Comparison of ENCODE assay signal across 17 mouse cellular contexts in genomic region chr6:90431487-90431886, GRCm38 (mm10). TPM values are rescaled to one million over a fixed set of nuclear protein-coding genes. Genes with fewer than 3 reads are reported as not detected.
DNase-seq lines count a peak whose midpoint lies in the region; ATAC-seq and TF ChIP-seq lines count a peak whose summit lies in the region.
"Had no signal": no experiment of that assay in that cellular context is flagged by ENCODE, and none has a peak within 500 bp of the region (broad histone marks: within the 10 kb centered on the region; RNA-seq: fewer than 3 reads in every experiment).

No protein-coding gene starts in this region.

- 61% methylated on average over 2 of the region's 2 CpGs for WGBS in heart, adult 2 months

- no peak for TF ChIP-seq EP300 in heart, adult 2 months (IDR thresholded peaks at IDR 0.05; ENCODE audit: insufficient read depth, low read depth, low read length)

- H3K27me3 ChIP-seq in heart, adult 2 months (ENCODE audit: control insufficient read depth, insufficient read depth, low read length) = no peaks in the 10 kb centered on the region

- no peak for ATAC-seq in granulocyte monocyte progenitor cell, adult 5-6 weeks (replicated peaks; ENCODE audit: poor library complexity, severe bottlenecking)
- ATAC-seq: intestine, embryonic 15.5 days had no signal

- intact Hi-C loops in heart, adult 2 months (cut with DNase I) = loop anchor here (10.0 kb wide), 1 partner anchor 143 kb away; no protein-coding TSS in a partner anchor
- intact Hi-C loops in left cerebral cortex, postnatal 10 days (cut with DNase I) = no loop called here

- no peak overlapping the region for H3K9ac ChIP-seq in heart, adult 2 months (ENCODE audit: low read depth, low read length)
- H3K9ac ChIP-seq: intestine, embryonic 15.5 days had no signal

- TF ChIP-seq POLR2A in heart, adult 2 months (IDR thresholded peaks at IDR 0.05; ENCODE audit: insufficient read depth, low read depth, low read length) = no peak

- H3K79me2 ChIP-seq in heart, adult 2 months (replicated peaks; ENCODE audit: control insufficient read depth, insufficient read depth, low read length) = no peaks in the 10 kb centered on the region

- peak; percentile 34 to 36 for DNase-seq in heart, adult 2 months
- DNase-seq in heart, adult 8-10 months (ENCODE audit: low spot score) = no peak
- peak; percentile 27 for DNase-seq in NIH3T3 (ENCODE audit: low read depth)
- peak; percentile 48 to 74 for DNase-seq in frontal cortex, postnatal 36 days (ENCODE audit: low spot score in 2 of 2)
- DNase-seq in left cerebral cortex, postnatal 10 days (ENCODE audit: extremely low spot score in 1 of 2, low spot score in 2 of 2) = peak; percentile 66 to 69
- no peak for DNase-seq in urinary bladder, adult 18-20 months (ENCODE audit: low spot score in 2 of 2)
- no peak for DNase-seq in urinary bladder, postnatal 4 days (ENCODE audit: low spot score in 2 of 2)
- DNase-seq: adrenal gland, adult 8-10 months; cerebellum, adult 18-20 months; kidney, postnatal 25 days; thymus, postnatal 25 days had no signal

- H3K36me3 ChIP-seq in heart, adult 2 months (ENCODE audit: control insufficient read depth, insufficient read depth, low read length) = no peaks in the 10 kb centered on the region
- H3K36me3 ChIP-seq: embryonic facial prominence, embryonic 10.5 days; forebrain, embryonic 10.5 days; intestine, embryonic 15.5 days had no signal

- H3K27ac ChIP-seq in heart, adult 2 months = no peak overlapping the region
- H3K27ac ChIP-seq: embryonic facial prominence, embryonic 10.5 days; forebrain, embryonic 10.5 days; intestine, embryonic 15.5 days had no signal

- peaks cover 1% of the 10 kb centered on the region; the same call in 1 of the 2 replicates for H3K4me1 ChIP-seq in heart, adult 2 months (ENCODE audit: control insufficient read depth, insufficient read depth, low read length)

- TF ChIP-seq CTCF in heart, adult 2 months (IDR thresholded peaks at IDR 0.05) = no peak

- H3K4me3 ChIP-seq in heart, adult 2 months = no peak overlapping the region
- H3K4me3 ChIP-seq: embryonic facial prominence, embryonic 10.5 days; forebrain, embryonic 10.5 days; intestine, embryonic 15.5 days; megakaryocyte, embryonic 14.5 days; myocyte had no signal

RNA-seq across cellular contexts. Expression of gene Cfap100, which starts 2.9 kb away (rescaled TPM):
- total RNA-seq in heart, adult 2 months (2021) = under 1 TPM; 0.16 to 0.18 TPM
- polyA plus RNA-seq in heart, adult 2 months (2012; rRNA removed) = 0.44 and 0.80 TPM in 2 replicates
- under 1 TPM in 2 of 4 experiments, not detected in 2; 0.22 to 0.90 TPM for total RNA-seq in heart, adult 8-10 months (2022)
- 1 to 10 TPM; 4.9 to 6.5 TPM for total RNA-seq in left cerebral cortex, postnatal 10 days (2021)
- total RNA-seq in granulocyte monocyte progenitor cell, adult 5-6 weeks (2014; fragmentation: Nextera tagmentation) = not detected in 2 replicates
- total RNA-seq in granulocyte monocyte progenitor cell, adult 5-6 weeks (2017) = not detected in 2 replicates

RNA-seq across cellular contexts. Expression of gene Klf15, which starts 30.9 kb away (rescaled TPM):
- total RNA-seq in heart, adult 2 months (2021) = 10 to 100 TPM; 64.7 to 67.4 TPM
- 54.7 and 60.2 TPM in 2 replicates for polyA plus RNA-seq in heart, adult 2 months (2012; rRNA removed)
- 10 to 100 TPM; 55.7 to 79.2 (median 65.3) TPM for total RNA-seq in heart, adult 8-10 months (2022)
- 10 to 100 TPM; 12.9 to 22.0 TPM for total RNA-seq in left cerebral cortex, postnatal 10 days (2021)
- not detected in 2 replicates for total RNA-seq in granulocyte monocyte progenitor cell, adult 5-6 weeks (2014; fragmentation: Nextera tagmentation)
- total RNA-seq in granulocyte monocyte progenitor cell, adult 5-6 weeks (2017) = not detected in 2 replicates

RNA-seq across cellular contexts. Expression of gene Aldh1l1, which starts 54.7 kb away (rescaled TPM):
- total RNA-seq in heart, adult 2 months (2021) = 1 to 10 TPM; 2.5 to 3.7 TPM
- polyA plus RNA-seq in heart, adult 2 months (2012; rRNA removed) = 3.2 and 7.5 TPM in 2 replicates
- 1 to 10 TPM; 1.8 to 5.1 (median 3.7) TPM for total RNA-seq in heart, adult 8-10 months (2022)
- total RNA-seq in left cerebral cortex, postnatal 10 days (2021) = 10 to 100 TPM; 44.5 to 57.4 TPM
- total RNA-seq in granulocyte monocyte progenitor cell, adult 5-6 weeks (2014; fragmentation: Nextera tagmentation) = 4.0 and 9.5 TPM in 2 replicates
- total RNA-seq in granulocyte monocyte progenitor cell, adult 5-6 weeks (2017) = 2.6 and 2.8 TPM in 2 replicates

Comparison
In these comparisons a context has a peak if more than half of its experiments do, and no peak if none do; other contexts are left out.
1. DNase-seq: peak in heart, adult 2 months (2 of 2), NIH3T3 (single experiment), frontal cortex, postnatal 36 days (2 of 2) and left cerebral cortex, postnatal 10 days (2 of 2); none in heart, adult 8-10 months (single experiment), urinary bladder, adult 18-20 months (0 of 2) and urinary bladder, postnatal 4 days (0 of 2).
2. RNA of gene Klf15, which starts 30.9 kb away (total RNA-seq): 55.7 to 79.2 TPM in heart, adult 8-10 months, 64.7 to 67.4 TPM in heart, adult 2 months and 12.9 to 22.0 TPM in left cerebral cortex, postnatal 10 days; not detected in granulocyte monocyte progenitor cell, adult 5-6 weeks; every median in the first group is over 10 times any median in the second.
3. RNA of gene Aldh1l1, which starts 54.7 kb away (total RNA-seq): 44.5 to 57.4 TPM in left cerebral cortex, postnatal 10 days; 2.6 to 9.5 TPM in granulocyte monocyte progenitor cell, adult 5-6 weeks, 1.8 to 5.1 TPM in heart, adult 8-10 months and 2.5 to 3.7 TPM in heart, adult 2 months; every median in the first group is over 4 times any median in the second.